Comparison of ENCODE assay signal across 11 mouse cellular contexts in genomic region chr14:27345051-27345885, GRCm38 (mm10).
A peak's percentile ranks its signal among the peaks of the same experiment; 100 is the strongest.
DNase-seq lines count a peak whose midpoint lies in the region; TF ChIP-seq lines count a peak whose summit lies in the region.
"Had no signal": no experiment of that assay in that cellular context is flagged by ENCODE, and none has a peak within 500 bp of the region (broad histone marks: within the 10 kb centered on the region; RNA-seq: fewer than 3 reads in every experiment).

No protein-coding gene starts in this region.

- peak overlapping the region; percentile 29; the same call in 1 of the 2 replicates for H3K4me2 ChIP-seq in CH12.LX (ENCODE audit: insufficient read depth, low read depth, poor library complexity, severe bottlenecking)
- H3K4me2 ChIP-seq: embryonic facial prominence, embryonic 15.5 days; liver, embryonic 15.5 days had no signal

- H3K9ac ChIP-seq in CH12.LX (ENCODE audit: insufficient read depth, low read depth): no peak overlapping the region
- H3K9ac ChIP-seq: embryonic facial prominence, embryonic 15.5 days; liver, embryonic 15.5 days had no signal

- peak overlapping the region; percentile 51 for H3K27ac ChIP-seq in kidney, adult 2 months (ENCODE audit: insufficient read depth, low read depth, low read length)
- H3K27ac ChIP-seq in CH12.LX (ENCODE audit: insufficient read depth, low read depth): no peak overlapping the region
- H3K27ac ChIP-seq in brown adipose tissue, adult 24 weeks (replicated peaks; ENCODE audit: low read depth, low read length): peak overlapping the region; percentile 41
- H3K27ac ChIP-seq: embryonic facial prominence, embryonic 15.5 days; hindbrain, postnatal 0 days; liver, embryonic 15.5 days had no signal

- H3K27me3 ChIP-seq in kidney, adult 2 months (replicated peaks; ENCODE audit: control insufficient read depth, insufficient read depth, low read length): no peaks in the 10 kb centered on the region
- no peaks in the 10 kb centered on the region for H3K27me3 ChIP-seq in CH12.LX (replicated peaks)
- H3K27me3 ChIP-seq: embryonic facial prominence, embryonic 15.5 days; liver, embryonic 15.5 days had no signal

- H3K4me3 ChIP-seq in kidney, adult 2 months (ENCODE audit: insufficient read depth, low read depth, low read length): no peak overlapping the region
- H3K4me3 ChIP-seq in CH12.LX (replicated peaks in 1 of 3; ENCODE audit: low read depth in 2 of 3, low read length in 2 of 3, poor library complexity in 1 of 3): no peak overlapping the region
- no peak overlapping the region for H3K4me3 ChIP-seq in brown adipose tissue, adult 24 weeks (ENCODE audit: insufficient read depth, low read depth, low read length)
- H3K4me3 ChIP-seq: embryonic facial prominence, embryonic 15.5 days; liver, embryonic 15.5 days had no signal

- no peaks in the 10 kb centered on the region for H3K36me3 ChIP-seq in kidney, adult 2 months (ENCODE audit: control insufficient read depth, insufficient read depth, low read length)
- no peaks in the 10 kb centered on the region for H3K36me3 ChIP-seq in CH12.LX (replicated peaks in 1 of 2; ENCODE audit: control insufficient read depth in 1 of 2, insufficient read depth in 1 of 2, low read length in 1 of 2)
- H3K36me3 ChIP-seq: embryonic facial prominence, embryonic 15.5 days had no signal

- no peak for TF ChIP-seq POLR2A in kidney, adult 2 months (IDR thresholded peaks at IDR 0.05; ENCODE audit: low read depth, low read length)
- no peak for TF ChIP-seq POLR2A in CH12.LX (IDR thresholded peaks at IDR 0.05; ENCODE audit: low read depth, low read length)

- dilution Hi-C loops in CH12.LX (cut with MboI; ENCODE audit: extremely low pct_ligation_motif_present, extremely low pct_unique_long_range_greater_than_20kb, low sequenced_read_pairs): no loop called here

- TF ChIP-seq EP300 in CH12.LX (IDR thresholded peaks at IDR 0.05; ENCODE audit: low read length): peak; percentile 43; the same call in 1 of the 2 replicates

- DNase-seq in kidney, adult 2 months: peak; percentile 24
- DNase-seq in kidney, postnatal 10 days: no peak
- DNase-seq in CH12.LX (ENCODE audit: extremely low read depth): no peak
- peak; percentile 67 for DNase-seq in naive thymus-derived CD4-positive, alpha-beta T cell, adult 2 months (ENCODE audit: low read depth)
- no peak for DNase-seq in kidney, adult 9 months
- no peak for DNase-seq in adrenal gland, postnatal 14 days
- DNase-seq: gastrocnemius, postnatal 10 days had no signal

- H3K9me3 ChIP-seq in CH12.LX (replicated peaks; ENCODE audit: low read length): no peaks in the 10 kb centered on the region
- H3K9me3 ChIP-seq: embryonic facial prominence, embryonic 15.5 days; liver, embryonic 15.5 days had no signal

- peaks cover 43% of the 10 kb centered on the region for H3K4me1 ChIP-seq in kidney, adult 2 months (ENCODE audit: control insufficient read depth, insufficient read depth, low read length)
- peaks cover 22 to 47% of the 10 kb centered on the region in 2 experiments for H3K4me1 ChIP-seq in CH12.LX (ENCODE audit: control insufficient read depth in 1 of 2, insufficient read depth in 2 of 2)
- peaks cover 45% of the 10 kb centered on the region for H3K4me1 ChIP-seq in brown adipose tissue, adult 24 weeks (ENCODE audit: control insufficient read depth, insufficient read depth, insufficient read length, low read length)

- no peaks in the 10 kb centered on the region for H3K79me2 ChIP-seq in CH12.LX (replicated peaks; ENCODE audit: control insufficient read depth, extremely low read depth, insufficient read depth, poor library complexity, severe bottlenecking)

- TF ChIP-seq RAD21 in CH12.LX (IDR thresholded peaks at IDR 0.05; ENCODE audit: low read depth, low read length): no peak

- no peak for TF ChIP-seq CTCF in kidney, adult 2 months (conservative IDR thresholded peaks at IDR 0.05; ENCODE audit: insufficient read depth, insufficient read length, low read depth, low read length)
- no peak for TF ChIP-seq CTCF in CH12.LX (conservative IDR thresholded peaks at IDR 0.05 in 1 of 2, IDR thresholded peaks at IDR 0.05 in 1 of 2; ENCODE audit: low read depth in 2 of 2, low read length in 2 of 2)

- 57% methylated on average over 7 of the region's 7 CpGs for WGBS in kidney, adult 2 months

- in situ Hi-C loops in CH12.LX (cut with MboI; ENCODE audit: low pct_ligation_motif_present, low pct_unique_long_range_greater_than_20kb, low sequenced_read_pairs): no loop called here

TF ChIP-seq in CH12.LX, 34 proteins besides CTCF, POLR2A, EP300 and RAD21:
- TF ChIP-seq USF2 (conservative IDR thresholded peaks at IDR 0.05; ENCODE audit: low read depth, low read length) (no peak), BHLHE40 (IDR thresholded peaks at IDR 0.05; ENCODE audit: low read depth, low read length) (0 out of 2 replicates have a peak, but pooled peaks have one; percentile 23), USF1 (IDR thresholded peaks at IDR 0.05; ENCODE audit: low read depth, low read length) (no peak), IRF4 (IDR thresholded peaks at IDR 0.05; ENCODE audit: low read depth, low read length) (peak; percentile 70; the same call in 1 of the 2 replicates), PAX5 (IDR thresholded peaks at IDR 0.05; ENCODE audit: low read length) (no peak), MYC (IDR thresholded peaks at IDR 0.05; ENCODE audit: low read depth, low read length) (no peak), POLR2AphosphoS2 (IDR thresholded peaks at IDR 0.05; ENCODE audit: low read depth, low read length) (no peak), ZNF384 (IDR thresholded peaks at IDR 0.05; ENCODE audit: low read depth, low read length) (no peak), RCOR1 (conservative IDR thresholded peaks at IDR 0.05; ENCODE audit: low read depth, low read length) (no peak), NRF1 (IDR thresholded peaks at IDR 0.05; ENCODE audit: low read depth, low read length) (no peak), TBP (conservative IDR thresholded peaks at IDR 0.05; ENCODE audit: low read depth, low read length) (no peak), KAT2A (IDR thresholded peaks at IDR 0.05; ENCODE audit: insufficient replicate concordance, low read length) (no peak), SIN3A (IDR thresholded peaks at IDR 0.05; ENCODE audit: low read length) (no peak), ZMIZ1 (IDR thresholded peaks at IDR 0.05; ENCODE audit: low read depth, low read length) (no peak), ZC3H11A (IDR thresholded peaks at IDR 0.05; ENCODE audit: low read depth, low read length) (no peak), CHD2 (IDR thresholded peaks at IDR 0.05; ENCODE audit: low read length) (no peak), NELFE (IDR thresholded peaks at IDR 0.05; ENCODE audit: low read depth, low read length) (no peak), JUND (conservative IDR thresholded peaks at IDR 0.05; ENCODE audit: low read depth, low read length) (no peak), MXI1 (IDR thresholded peaks at IDR 0.05; ENCODE audit: low read depth, low read length) (no peak), ETS1 (conservative IDR thresholded peaks at IDR 0.05; ENCODE audit: low read depth, low read length) (peak; percentile 47; the same call in 1 of the 2 replicates), E2F4 (IDR thresholded peaks at IDR 0.05; ENCODE audit: insufficient replicate concordance, low read depth, low read length) (no peak), ZKSCAN1 (IDR thresholded peaks at IDR 0.05; ENCODE audit: borderline replicate concordance, low read depth, low read length) (no peak), TCF12 (IDR thresholded peaks at IDR 0.05; ENCODE audit: low read depth, low read length) (peak; percentile 35; the same call in 1 of the 2 replicates)

Comparison
In these comparisons a context has a peak if more than half of its experiments do, and no peak if none do; other contexts are left out.
1. DNase-seq: peak in kidney, adult 2 months (single experiment) and naive thymus-derived CD4-positive, alpha-beta T cell, adult 2 months (single experiment); none in kidney, postnatal 10 days (single experiment), CH12.LX (single experiment), kidney, adult 9 months (single experiment) and adrenal gland, postnatal 14 days (single experiment).